Mouse (Mus musculus): Measurements from ENCODE around the gene Oit1. TPM values are rescaled to one million over a fixed set of nuclear protein-coding genes. Genes with fewer than 3 reads are reported as not detected.

Gene Oit1
- polyA plus RNA-seq, 1 experiment from 2014 or later = not detected

GRCm38 (mm10) chr14:8300281-8300680 lies 78.3 kb downstream of the Oit1 start:
- Histone ChIP-seq H3K4me3 (ENCODE audit: low read depth, low read length) (no peak overlapping the region), H3K4me2 (ENCODE audit: low read depth) (no peak overlapping the region), H3K36me3 (ENCODE audit: control insufficient read depth, insufficient read depth, low read length) (no peaks in the 10 kb centered on the region), H3K9me3 (ENCODE audit: control insufficient read depth, low read length) (no peaks in the 10 kb centered on the region), H3K27me3 (ENCODE audit: control insufficient read depth, insufficient read depth, low read length) (no peaks in the 10 kb centered on the region), H3K9ac (ENCODE audit: low read length) (no peak overlapping the region), H3K4me1 (ENCODE audit: control insufficient read depth, insufficient read depth, low read length) (no peaks in the 10 kb centered on the region), H3K27ac (ENCODE audit: low read depth, low read length) (no peak overlapping the region)
- ATAC-seq (ENCODE audit: insufficient read depth, low FRiP score, low TSS enrichment) = no peak
- peak; percentile 73 for DNase-seq (ENCODE audit: low spot score)
- 30% methylated on average over 8 of the region's 8 CpGs for WGBS

Other genes with a start within 250 kb of the Oit1 start
- gene Pdhb, start 205.7 kb downstream of the Oit1 start, polyA plus RNA-seq (2014; fragmentation: Nextera tagmentation; extraction: Ambion mirVana) = 219 and 225 TPM in 2 replicates
- gene Kctd6, start 164.6 kb downstream of the Oit1 start, polyA plus RNA-seq (2014; fragmentation: Nextera tagmentation; extraction: Ambion mirVana) = 15.5 and 17.8 TPM in 2 replicates
- 0.20 TPM in 1 of 2 replicates, not detected in the other for gene Acox2, start 119.4 kb downstream of the Oit1 start, polyA plus RNA-seq (2014; fragmentation: Nextera tagmentation; extraction: Ambion mirVana)
- 0.78 and 0.94 TPM in 2 replicates for gene Fam107a, start 60.7 kb downstream of the Oit1 start, polyA plus RNA-seq (2014; fragmentation: Nextera tagmentation; extraction: Ambion mirVana)

Data from neural tube, embryonic 11.5 days (tissue).